Mouse (Mus musculus): ENCODE results near the gene Trak1.

The Trak1 gene

GRCm38 (mm10) chr9:121297171-121298064 lies at the start of gene Trak1:
TSS of gene Trak1 (plus strand) at chr9:121297502.
- DNase-seq, result peak; percentile 60 to 67

GRCm38 (mm10) chr9:121247956-121248775 lies 49.1 kb upstream of the Trak1 start:
- peak; percentile 54 to 87 for DNase-seq

DNA sequence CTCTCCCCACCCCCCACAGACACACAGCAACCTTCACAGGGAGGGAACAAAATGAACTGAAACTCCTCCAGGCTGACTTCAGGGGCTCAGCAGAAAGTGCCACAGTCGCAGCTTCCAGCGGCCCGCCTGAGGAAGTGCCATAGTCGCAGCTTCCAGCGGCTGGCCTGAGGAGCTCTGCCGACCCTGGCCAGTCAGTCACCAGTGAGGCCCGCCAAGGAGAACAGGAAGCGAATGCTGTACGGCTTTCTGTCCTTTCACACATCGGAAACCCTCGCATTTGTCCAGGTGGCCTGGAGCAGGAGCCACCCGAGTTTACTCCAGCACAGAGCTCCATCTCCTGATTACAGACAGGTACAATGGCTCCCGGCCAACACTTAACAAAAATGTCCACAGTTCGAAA lies 47.5 kb upstream of the Trak1 start:
- no peak for DNase-seq

DNA sequence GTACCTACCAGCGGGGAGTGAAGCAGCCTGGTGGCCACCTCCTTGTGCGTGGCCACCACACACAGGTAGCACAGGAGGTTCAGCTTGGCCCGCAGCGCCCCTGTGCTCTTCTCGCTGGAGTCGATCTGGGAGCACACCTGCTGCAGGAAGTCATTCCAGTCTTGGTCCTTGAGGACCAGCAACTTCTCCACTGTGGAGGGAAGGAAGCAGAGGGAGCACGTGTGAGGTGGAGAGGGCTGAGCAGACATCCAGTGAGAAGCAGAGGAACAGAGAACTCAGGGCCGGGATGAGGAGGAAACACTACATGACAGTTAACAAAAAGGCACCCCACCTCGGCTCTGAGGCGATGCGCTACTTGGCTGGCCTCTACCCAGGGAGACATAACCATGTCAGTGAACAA lies 46.4 kb upstream of the Trak1 start:
- DNase-seq, result no peak

DNA sequence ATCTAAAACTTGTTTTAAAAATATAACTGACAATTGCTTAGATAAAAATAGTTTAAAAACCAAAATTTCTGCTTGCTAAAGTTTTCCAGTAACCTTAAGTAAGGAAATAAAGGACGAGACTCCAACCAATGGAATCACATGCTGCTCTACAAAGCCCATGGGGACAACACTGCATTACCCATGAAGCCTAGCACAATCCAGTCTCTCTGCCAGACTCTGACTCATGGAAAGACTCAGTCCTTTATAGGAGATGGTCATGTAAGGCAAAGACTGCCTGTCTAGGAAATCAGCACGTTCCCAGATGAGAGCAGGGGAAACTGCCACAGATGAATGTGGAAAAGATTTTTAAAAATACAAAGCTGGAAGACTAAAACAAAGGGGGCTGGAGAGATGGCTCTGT lies 43.3 kb upstream of the Trak1 start:
- no peak for DNase-seq

GRCm38 (mm10) chr9:121254761-121255160 lies 42.5 kb upstream of the Trak1 start:
- DNase-seq, result no peak

DNA sequence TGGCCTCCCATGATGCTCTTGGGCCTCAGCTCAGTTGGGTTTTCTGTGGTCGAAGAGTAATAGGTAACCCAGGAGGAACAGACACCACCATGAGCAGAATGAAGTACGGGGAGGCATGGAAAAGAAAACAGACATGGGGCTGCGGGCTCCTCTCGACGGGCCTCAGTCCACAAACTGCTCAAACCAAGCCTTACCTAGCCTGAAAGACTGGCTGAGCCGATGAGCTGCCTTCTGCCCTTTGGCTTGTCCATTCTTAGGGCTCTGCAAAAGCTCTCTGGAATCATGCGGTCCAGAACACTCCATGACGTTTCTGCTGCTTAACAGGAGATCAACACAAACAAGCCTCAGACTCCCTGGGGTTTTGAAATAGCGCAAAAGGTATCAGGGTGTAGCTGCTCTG lies 40.2 kb upstream of the Trak1 start:
- no peak for DNase-seq

DNA sequence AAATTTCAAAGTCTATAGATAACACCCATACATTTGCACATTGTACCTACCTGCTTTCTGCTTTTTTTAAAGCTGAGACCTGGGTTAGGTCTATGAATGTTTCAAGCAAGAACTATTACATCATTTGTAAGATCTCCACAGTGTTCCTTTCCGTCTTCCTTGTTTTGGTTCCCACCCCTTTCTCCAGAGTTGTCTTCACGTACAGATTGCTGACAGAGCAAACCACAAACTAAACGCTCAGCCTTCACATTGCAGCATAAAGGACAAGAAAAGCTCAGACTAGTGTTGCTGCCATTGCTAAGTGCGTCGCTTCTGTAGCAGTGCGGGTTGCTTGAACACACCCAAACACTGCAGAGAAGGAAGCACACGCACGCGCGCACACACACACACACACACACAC lies 32.0 kb upstream of the Trak1 start:
- DNase-seq, result no peak

DNA sequence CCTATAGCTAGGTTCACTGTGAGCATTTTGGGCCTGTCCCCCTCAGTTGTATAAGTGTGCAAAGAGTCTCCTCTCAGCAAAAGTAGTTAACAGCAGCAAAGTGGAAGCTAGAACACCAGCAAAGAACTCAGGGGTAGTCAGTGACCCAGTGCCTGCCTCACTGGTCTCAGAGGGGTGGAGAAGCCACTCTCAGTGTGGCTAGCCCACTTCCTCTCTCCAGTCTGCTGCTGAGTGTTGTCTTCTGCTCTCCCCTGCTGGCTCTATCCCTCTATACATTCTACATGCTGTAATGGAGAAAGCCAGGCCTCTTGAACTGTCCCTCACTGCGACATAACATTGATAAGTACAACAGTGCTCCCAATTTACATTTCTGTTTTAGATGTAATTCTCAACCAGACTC lies 26.2 kb upstream of the Trak1 start:
- no peak for DNase-seq

DNA sequence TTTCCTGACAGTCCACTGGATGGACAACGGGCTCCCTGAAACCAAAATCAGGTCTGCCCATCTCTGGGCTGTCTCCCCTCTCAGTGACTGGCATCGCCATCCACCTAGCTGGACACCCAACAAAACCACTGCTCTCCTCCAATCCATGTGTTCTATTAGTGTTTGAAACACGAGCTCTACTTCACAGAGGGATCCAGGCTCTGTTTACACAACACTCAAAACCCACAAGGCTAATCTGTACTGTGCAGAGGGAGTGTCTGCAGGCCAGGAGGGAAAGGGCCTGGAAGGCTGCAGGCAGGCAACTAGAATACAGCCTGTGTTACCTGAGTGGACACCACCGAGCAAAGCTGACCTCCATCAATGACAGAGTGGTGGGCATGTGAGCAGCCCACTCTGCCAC lies 25.7 kb upstream of the Trak1 start:
- no peak for DNase-seq

GRCm38 (mm10) chr9:121276745-121277117 lies 20.6 kb upstream of the Trak1 start:
- no peak for DNase-seq

DNA sequence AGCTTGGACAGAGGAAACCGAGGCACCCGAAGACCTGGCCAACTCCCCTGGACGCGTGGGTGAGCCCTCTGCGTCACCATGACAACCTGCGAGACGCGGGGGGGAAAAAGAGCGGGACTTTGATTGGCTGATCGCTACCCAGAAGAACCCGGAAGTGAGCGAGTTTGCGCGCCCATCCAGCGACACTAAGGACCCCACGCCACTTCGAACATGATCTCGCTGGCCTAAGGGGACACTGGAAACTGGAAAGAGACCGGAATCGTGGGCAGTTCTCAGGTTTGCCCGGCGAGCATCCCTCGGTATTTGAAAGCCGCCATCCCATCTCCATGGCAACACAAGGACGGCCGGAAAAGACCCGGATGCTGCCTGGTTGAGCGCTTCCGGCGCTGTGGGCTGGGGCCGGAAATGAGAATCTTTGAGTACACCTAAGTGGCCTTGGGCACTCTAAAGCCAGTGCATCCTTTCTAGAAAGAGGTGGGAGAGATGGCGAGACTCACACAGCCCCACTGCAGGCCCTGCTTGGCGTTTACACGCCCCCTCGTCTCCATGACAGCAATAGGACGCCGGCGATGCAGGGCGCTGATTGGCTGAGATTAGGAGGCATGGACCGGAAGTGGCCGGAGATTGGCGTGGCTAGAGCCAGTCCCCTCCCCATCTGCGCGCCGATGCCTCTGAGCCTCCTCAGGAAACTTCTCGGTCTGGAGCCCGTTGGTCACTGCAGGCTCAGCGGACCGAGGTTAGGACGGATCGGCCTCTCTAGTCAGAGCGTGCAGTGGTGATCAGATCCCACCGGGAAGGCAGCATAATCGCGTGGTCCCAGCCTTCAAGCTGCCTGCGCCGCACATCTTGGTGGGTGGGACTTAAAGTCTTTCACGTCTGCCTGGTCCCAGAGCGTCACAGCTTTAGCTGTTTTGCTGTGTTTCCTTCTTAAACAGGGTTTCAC lies 19.9 kb upstream of the Trak1 start, which contains the start of gene Ulk4:
Gene Ulk4 (minus strand): TSS at position 80 of the 943 bp plus-strand sequence.
- peak; percentile 81 to 87 for DNase-seq

GRCm38 (mm10) chr9:121279216-121279615 lies 18.1 kb upstream of the Trak1 start:
- DNase-seq, result no peak

- DNase-seq, result no peak
These were observed 15.4 kb upstream of the Trak1 start for GRCm38 (mm10) chr9:121281891-121282290.

DNA sequence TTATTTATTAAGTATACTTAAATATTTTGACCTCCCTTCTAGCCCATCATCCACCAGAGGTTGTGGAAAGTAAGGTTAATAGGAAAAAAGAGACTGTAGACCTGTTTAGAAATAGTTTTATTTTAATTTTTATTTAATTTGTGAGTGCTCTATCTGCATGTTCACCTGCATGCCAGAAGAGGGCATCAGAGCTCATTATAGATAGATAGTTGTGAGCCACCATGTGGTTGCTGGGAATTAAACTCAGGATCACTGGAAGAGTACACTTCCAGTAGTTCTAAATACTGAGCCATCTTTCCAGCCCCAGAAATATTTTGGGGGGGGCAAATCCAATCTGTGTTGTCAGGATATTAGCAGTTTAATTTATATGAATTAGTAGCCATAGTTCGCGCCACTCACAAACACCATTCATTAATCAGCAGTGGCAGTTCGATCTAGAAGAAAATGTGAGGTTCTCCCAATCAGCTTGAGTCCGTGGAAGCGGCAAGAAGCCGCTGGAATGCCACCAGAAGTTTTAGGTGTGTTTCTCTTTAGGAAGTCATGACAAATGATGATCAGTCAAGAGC lies 13.6 kb upstream of the Trak1 start:
- no peak for DNase-seq

GRCm38 (mm10) chr9:121284422-121284821 lies 12.9 kb upstream of the Trak1 start:
- peak in 1 of 2 experiments; percentile 55 for DNase-seq

DNA sequence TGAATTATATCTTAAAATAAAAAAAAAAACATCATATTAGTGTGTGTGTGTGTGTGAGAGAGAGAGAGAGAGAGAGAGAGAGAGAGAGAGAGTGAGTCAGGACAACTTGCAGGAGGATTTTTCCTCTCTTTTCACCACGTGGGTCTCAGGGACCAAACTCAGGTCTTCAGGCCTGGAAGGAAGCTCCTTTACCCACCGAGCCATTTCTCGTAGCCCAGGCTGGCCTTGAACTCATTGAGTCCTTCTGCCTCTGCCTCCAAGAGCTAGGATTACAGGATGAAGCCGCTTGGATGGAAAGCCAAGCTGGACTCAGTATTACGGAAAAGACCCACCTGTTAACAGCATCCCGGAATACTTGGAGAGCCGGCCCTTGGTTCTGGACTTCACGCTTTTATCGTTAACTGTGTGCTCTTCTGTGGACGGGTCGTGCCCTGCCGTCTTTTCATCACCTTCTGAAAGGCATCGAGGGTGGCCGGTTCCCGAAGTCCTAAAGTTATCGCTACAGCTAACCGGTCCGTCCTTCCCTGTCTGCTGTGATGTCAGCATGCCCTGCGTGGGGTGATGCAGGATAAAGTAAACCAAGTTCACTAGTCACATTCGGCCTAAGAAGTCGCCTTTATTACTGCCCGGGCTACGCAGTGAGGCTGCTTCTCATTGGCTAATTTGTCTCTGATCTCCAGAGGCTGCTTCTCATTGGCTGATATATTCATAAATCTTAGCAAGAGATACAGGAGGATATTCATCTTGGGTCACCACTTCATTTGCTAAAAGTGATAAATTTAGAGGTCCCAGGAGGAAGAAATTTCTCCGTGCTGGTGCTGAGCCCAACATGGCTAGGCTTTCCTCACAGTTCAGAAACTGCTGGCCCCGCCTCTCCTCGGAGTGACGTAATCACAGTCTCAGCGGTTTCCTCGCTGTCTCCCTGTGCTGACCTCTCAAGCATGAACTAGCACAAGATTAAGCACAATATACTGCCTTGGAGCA lies 11.7 kb upstream of the Trak1 start:
- peak; percentile 65 to 75 for DNase-seq

GRCm38 (mm10) chr9:121286325-121286901 lies 10.9 kb upstream of the Trak1 start:
- DNase-seq, result no peak

- no peak for DNase-seq
These were observed 6.0 kb upstream of the Trak1 start for GRCm38 (mm10) chr9:121291275-121291674.

- no peak for DNase-seq
These were observed 4.1 kb upstream of the Trak1 start for GRCm38 (mm10) chr9:121293187-121293586.

DNA sequence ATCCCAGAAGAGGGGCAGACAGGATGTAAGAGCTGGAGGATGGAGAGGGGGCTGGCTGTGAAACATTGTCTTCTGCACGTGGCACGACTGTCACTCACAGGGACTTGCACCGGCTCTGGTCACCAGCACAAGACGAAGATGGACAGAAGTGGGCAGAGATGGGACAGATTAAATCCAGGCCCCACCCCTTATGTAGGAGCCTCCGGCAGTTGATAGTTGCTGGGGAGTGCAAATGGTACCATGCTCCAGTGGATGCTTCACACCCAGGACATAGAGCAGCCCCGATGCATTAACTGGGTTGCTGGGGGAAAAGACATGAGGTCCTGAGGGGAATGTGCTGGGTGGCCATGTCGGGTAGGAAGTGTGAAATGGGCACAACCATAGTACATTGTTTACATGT lies 2.1 kb upstream of the Trak1 start:
- no peak for DNase-seq
